Mouse (Mus musculus): ENCODE data around the gene Adam12. TPM values are rescaled to one million over a fixed set of nuclear protein-coding genes. Genes with fewer than 3 reads are reported as not detected.

The Adam12 gene
- total RNA-seq, 1 experiment: 3.9 TPM

GRCm38 (mm10) chr7:134088548-134089347 is 143.2 kb downstream of the Adam12 start:
- TF ChIP-seq ZNF384 (IDR thresholded peaks at IDR 0.05; ENCODE audit: low read depth, low read length) (no peak), ZC3H11A (IDR thresholded peaks at IDR 0.05; ENCODE audit: borderline replicate concordance, low read depth, low read length) (no peak), CHD2 (IDR thresholded peaks at IDR 0.05; ENCODE audit: low read depth, low read length) (no peak), MAFK (IDR thresholded peaks at IDR 0.05; ENCODE audit: insufficient read depth, low read depth, low read length) (no peak), HCFC1 (IDR thresholded peaks at IDR 0.05; ENCODE audit: borderline replicate concordance, insufficient read depth, low read length) (no peak)
- Histone ChIP-seq H3K9me3 (ENCODE audit: control insufficient read depth, insufficient read depth, low read depth, low read length) (no peaks in the 10 kb centered on the region), H3K4me1 (ENCODE audit: control insufficient read depth in 2 of 2, insufficient read depth in 2 of 2, low read length in 2 of 2, poor library complexity in 1 of 2) (no peaks in the 10 kb centered on the region), H3K36me3 (ENCODE audit: control insufficient read depth, insufficient read depth, low read length, poor library complexity, severe bottlenecking) (no peaks in the 10 kb centered on the region), H3K9ac (ENCODE audit: insufficient read depth, low read depth, low read length, poor library complexity, severe bottlenecking) (no peak overlapping the region), H3K4me3 (ENCODE audit: insufficient read depth in 1 of 2, low read depth in 1 of 2, low read length in 2 of 2, poor library complexity in 1 of 2, severe bottlenecking in 1 of 2) (no peak overlapping the region), H3K27ac (ENCODE audit: insufficient read depth, low read depth, low read length, poor library complexity, severe bottlenecking) (no peak overlapping the region)
- in situ Hi-C loops (cut with MboI; ENCODE audit: low sequenced_read_pairs in 2 of 2, unreplicated experiment in 2 of 2): no loop called here
- no peak for DNase-seq (ENCODE audit: low read depth, low spot score)

DNA sequence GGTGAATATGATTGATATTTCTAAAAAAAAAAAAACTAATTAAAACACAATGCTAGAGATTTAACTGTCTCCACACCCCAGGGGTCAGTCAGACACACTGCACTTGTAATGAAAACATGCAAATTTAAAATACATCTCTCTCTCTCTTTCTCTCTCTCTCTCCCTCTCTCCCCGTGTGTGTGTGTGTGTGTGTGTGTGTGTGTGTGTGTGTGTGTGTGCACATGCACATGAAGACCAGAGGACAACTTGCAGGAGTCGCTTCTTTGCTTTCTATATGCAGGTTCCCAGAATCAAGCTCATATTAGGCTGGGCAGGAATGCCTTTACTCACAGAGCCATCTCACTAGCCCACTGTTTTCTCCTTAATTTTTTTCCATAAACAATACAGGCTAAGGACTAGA is 146.6 kb downstream of the Adam12 start:
- no peak overlapping the region for H3K4me3 ChIP-seq (ENCODE audit: insufficient read depth in 1 of 2, low read depth in 1 of 2, low read length in 2 of 2, poor library complexity in 1 of 2, severe bottlenecking in 1 of 2)
- TF ChIP-seq MAFK (IDR thresholded peaks at IDR 0.05; ENCODE audit: insufficient read depth, low read depth, low read length) (no peak), ZNF384 (IDR thresholded peaks at IDR 0.05; ENCODE audit: low read depth, low read length) (no peak)
- H3K9ac ChIP-seq (ENCODE audit: insufficient read depth, low read depth, low read length, poor library complexity, severe bottlenecking): no peak overlapping the region
- DNase-seq (ENCODE audit: low read depth, low spot score): no peak
- no peak overlapping the region for H3K27ac ChIP-seq (ENCODE audit: insufficient read depth, low read depth, low read length, poor library complexity, severe bottlenecking)
- H3K9me3 ChIP-seq (ENCODE audit: control insufficient read depth, insufficient read depth, low read depth, low read length): no peaks in the 10 kb centered on the region
- no peaks in the 10 kb centered on the region for H3K36me3 ChIP-seq (ENCODE audit: control insufficient read depth, insufficient read depth, low read length, poor library complexity, severe bottlenecking)
- in situ Hi-C loops (cut with MboI; ENCODE audit: low sequenced_read_pairs in 2 of 2, unreplicated experiment in 2 of 2): no loop called here
- no peaks in the 10 kb centered on the region for H3K4me1 ChIP-seq (ENCODE audit: control insufficient read depth in 2 of 2, insufficient read depth in 2 of 2, low read length in 2 of 2, poor library complexity in 1 of 2)

DNA sequence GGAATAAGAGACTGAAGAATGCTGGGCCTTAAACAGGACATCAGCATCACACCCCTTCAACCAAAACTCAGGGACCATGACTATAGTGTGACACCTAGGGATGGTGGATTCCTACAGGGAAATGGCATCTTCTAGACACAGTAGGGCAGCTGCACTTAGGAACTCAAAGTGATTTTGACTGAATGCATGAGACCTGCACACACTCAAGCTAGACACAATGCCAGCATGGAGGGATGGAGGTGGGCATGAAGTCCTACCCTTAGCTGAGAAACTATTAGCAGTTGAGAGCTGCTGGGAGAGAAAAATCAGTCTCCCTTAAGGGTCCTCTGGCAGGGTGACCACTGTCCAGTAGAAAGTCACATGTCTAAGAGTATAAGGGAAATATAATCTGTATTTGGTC is 147.0 kb downstream of the Adam12 start:
- no peak overlapping the region for H3K27ac ChIP-seq (ENCODE audit: insufficient read depth, low read depth, low read length, poor library complexity, severe bottlenecking)
- DNase-seq (ENCODE audit: low read depth, low spot score): no peak
- H3K4me3 ChIP-seq (ENCODE audit: insufficient read depth in 1 of 2, low read depth in 1 of 2, low read length in 2 of 2, poor library complexity in 1 of 2, severe bottlenecking in 1 of 2): no peak overlapping the region
- H3K9ac ChIP-seq (ENCODE audit: insufficient read depth, low read depth, low read length, poor library complexity, severe bottlenecking): no peak overlapping the region
- no peaks in the 10 kb centered on the region for H3K4me1 ChIP-seq (ENCODE audit: control insufficient read depth in 2 of 2, insufficient read depth in 2 of 2, low read length in 2 of 2, poor library complexity in 1 of 2)
- no peaks in the 10 kb centered on the region for H3K9me3 ChIP-seq (ENCODE audit: control insufficient read depth, insufficient read depth, low read depth, low read length)
- no peaks in the 10 kb centered on the region for H3K36me3 ChIP-seq (ENCODE audit: control insufficient read depth, insufficient read depth, low read length, poor library complexity, severe bottlenecking)
- no peak for TF ChIP-seq HCFC1 (IDR thresholded peaks at IDR 0.05; ENCODE audit: borderline replicate concordance, insufficient read depth, low read length)
- no peak for TF ChIP-seq ZC3H11A (IDR thresholded peaks at IDR 0.05; ENCODE audit: borderline replicate concordance, low read depth, low read length)
- in situ Hi-C loops (cut with MboI; ENCODE audit: low sequenced_read_pairs in 2 of 2, unreplicated experiment in 2 of 2): no loop called here

GRCm38 (mm10) chr7:134081307-134082072 is 150.5 kb downstream of the Adam12 start:
- no peaks in the 10 kb centered on the region for H3K4me1 ChIP-seq (ENCODE audit: control insufficient read depth in 2 of 2, insufficient read depth in 2 of 2, low read length in 2 of 2, poor library complexity in 1 of 2)
- no peaks in the 10 kb centered on the region for H3K36me3 ChIP-seq (ENCODE audit: control insufficient read depth, insufficient read depth, low read length, poor library complexity, severe bottlenecking)
- no peak overlapping the region for H3K4me3 ChIP-seq (ENCODE audit: insufficient read depth in 1 of 2, low read depth in 1 of 2, low read length in 2 of 2, poor library complexity in 1 of 2, severe bottlenecking in 1 of 2)
- no peak overlapping the region for H3K27ac ChIP-seq (ENCODE audit: insufficient read depth, low read depth, low read length, poor library complexity, severe bottlenecking)
- H3K9me3 ChIP-seq (ENCODE audit: control insufficient read depth, insufficient read depth, low read depth, low read length): no peaks in the 10 kb centered on the region
- in situ Hi-C loops (cut with MboI; ENCODE audit: low sequenced_read_pairs in 2 of 2, unreplicated experiment in 2 of 2): no loop called here
- TF ChIP-seq ZNF384 (IDR thresholded peaks at IDR 0.05; ENCODE audit: low read depth, low read length) (no peak), ZC3H11A (IDR thresholded peaks at IDR 0.05; ENCODE audit: borderline replicate concordance, low read depth, low read length) (no peak), CHD2 (IDR thresholded peaks at IDR 0.05; ENCODE audit: low read depth, low read length) (no peak)
- DNase-seq (ENCODE audit: low read depth, low spot score): no peak
- no peak overlapping the region for H3K9ac ChIP-seq (ENCODE audit: insufficient read depth, low read depth, low read length, poor library complexity, severe bottlenecking)

All from ES-E14 (cell line).